Mouse (Mus musculus) bone marrow, adult 2 months (tissue): Measurements from ENCODE around the gene BC004004. TPM values are rescaled to one million over a fixed set of nuclear protein-coding genes. Genes with fewer than 3 reads are reported as not detected.

ENCODE experiments used
- H3K27ac ChIP-seq: fragments of 200-500 bp; 2 replicates; pipeline ENCODE4 v1.5.1; 2012; ENCODE audit warnings: low read depth, mild to moderate bottlenecking, control low read depth, inconsistent platforms, low read length; ENCODE audit not compliant: control insufficient read depth, poor library complexity, insufficient read depth
- H3K4me1 ChIP-seq: fragments of 200-500 bp; 2 replicates; pipeline ENCODE4 v1.6.1; 2011; ENCODE audit warnings: low read length; ENCODE audit not compliant: control insufficient read depth, insufficient read depth
- H3K4me3 ChIP-seq: fragments of 200-500 bp; replicated peaks from 2 replicates; pipeline ENCODE3; 2011; ENCODE audit warnings: mild to moderate bottlenecking, low read depth, low read length, control low read depth; ENCODE audit not compliant: control insufficient read depth
- CTCF ChIP-seq: fragments of 200-500 bp; IDR thresholded peaks from 2 replicates; pipeline ENCODE4 v1.5.1; 2011; ENCODE audit warnings: low read length, control low read depth; ENCODE audit not compliant: control insufficient read depth, insufficient read depth
- POLR2A ChIP-seq: fragments of 200-500 bp; IDR thresholded peaks from 2 replicates; pipeline ENCODE4 v1.6.1; 2011; ENCODE audit warnings: low read depth, mild to moderate bottlenecking, control low read depth, low read length, borderline replicate concordance; ENCODE audit not compliant: control insufficient read depth
- WGBS: fragments of 180-500 bp; shearing (Covaris S2); methylation state at CpG from one replicate; pipeline ENCODE4 v1.1.7; 2018; 5-methylcytosine and 5-hydroxymethylcytosine counted together
- polyA plus RNA-seq: library from polyadenylated mRNA; stranded (reverse); fragments of >200 nt; gene quantifications from 2 replicates; pipeline ENCODE4 v1.2.4, GENCODE M21; 2011; ENCODE audit warnings: low replicate concordance; ENCODE audit not compliant: missing spikeins, insufficient read depth, insufficient read length

BC004004 gene
- polyA plus RNA-seq, 1 experiment = 81.6 TPM

- WGBS = 86% methylated on average over 6 of the region's 6 CpGs
- peaks cover 2% of the 10 kb centered on the region for H3K4me1 ChIP-seq
Measured at GRCm38 (mm10) chr17:29256507-29256906, 12.1 kb upstream of the BC004004 start.

GRCm38 (mm10) chr17:29257001-29257511, 11.5 kb upstream of the BC004004 start:
- Histone ChIP-seq H3K27ac (no peak overlapping the region), H3K4me3 (no peak overlapping the region), H3K4me1 (peaks cover 2% of the 10 kb centered on the region)
- WGBS = 77% methylated on average over 10 of the region's 10 CpGs
- no peak for TF ChIP-seq CTCF

More at GRCm38 (mm10) chr17:29256507-29256906, 12.1 kb upstream of the BC004004 start:
- Histone ChIP-seq H3K4me3 (no peak overlapping the region), H3K27ac (no peak overlapping the region)
- TF ChIP-seq POLR2A = no peak
- no peak for TF ChIP-seq CTCF

GRCm38 (mm10) chr17:29258025-29258558, 10.5 kb upstream of the BC004004 start:
- 60% methylated on average over 10 of the region's 10 CpGs for WGBS
- no peak overlapping the region for H3K4me3 ChIP-seq
- TF ChIP-seq POLR2A (no peak), CTCF (no peak)
- peak overlapping the region; percentile 62 for H3K27ac ChIP-seq
- peaks cover 2% of the 10 kb centered on the region for H3K4me1 ChIP-seq

- TF ChIP-seq CTCF (no peak), POLR2A (no peak)
- H3K4me1 ChIP-seq = peaks cover 2% of the 10 kb centered on the region
- peak overlapping the region; percentile 35; the same call in 1 of the 2 replicates for H3K27ac ChIP-seq
- 58% methylated on average over 2 of the region's 2 CpGs for WGBS
- H3K4me3 ChIP-seq = no peak overlapping the region
Measured at GRCm38 (mm10) chr17:29258921-29259320, 9.7 kb upstream of the BC004004 start.

GRCm38 (mm10) chr17:29259489-29259888, 9.1 kb upstream of the BC004004 start:
- 2% methylated on average over 3 of the region's 3 CpGs for WGBS
- Histone ChIP-seq H3K4me1 (peaks cover 2% of the 10 kb centered on the region), H3K4me3 (no peak overlapping the region), H3K27ac (no peak overlapping the region; the same call in 1 of the 2 replicates)
- TF ChIP-seq POLR2A (no peak), CTCF (peak; percentile 98)

GRCm38 (mm10) chr17:29260501-29260900, 8.1 kb upstream of the BC004004 start:
- H3K4me1 ChIP-seq = peaks cover 2% of the 10 kb centered on the region
- 91% methylated on average over 15 of the region's 15 CpGs for WGBS
- no peak for TF ChIP-seq CTCF
- no peak for TF ChIP-seq POLR2A
- H3K4me3 ChIP-seq = no peak overlapping the region
- no peak overlapping the region for H3K27ac ChIP-seq

- H3K4me3 ChIP-seq = peak overlapping the region; percentile 8
Measured at GRCm38 (mm10) chr17:29261603-29262258, 6.9 kb upstream of the BC004004 start.

GRCm38 (mm10) chr17:29262259-29262649, 6.3 kb upstream of the BC004004 start:
- Histone ChIP-seq H3K27ac (no peak overlapping the region), H3K4me3 (no peak overlapping the region), H3K4me1 (peaks cover 2% of the 10 kb centered on the region)
- peak; percentile 6; the same call in 1 of the 2 replicates for TF ChIP-seq CTCF
- no peak for TF ChIP-seq POLR2A
- 11% methylated on average over 2 of the region's 2 CpGs for WGBS

More at GRCm38 (mm10) chr17:29261603-29262258, 6.9 kb upstream of the BC004004 start:
- peaks cover 2% of the 10 kb centered on the region for H3K4me1 ChIP-seq
- TF ChIP-seq POLR2A = no peak
- TF ChIP-seq CTCF = no peak
- peak overlapping the region; percentile 56; the same call in 1 of the 2 replicates for H3K27ac ChIP-seq
- WGBS = 67% methylated on average over 22 of the region's 22 CpGs
